Mouse (Mus musculus): ENCODE data around the gene Nxpe5.

- TF ChIP-seq POLR2AphosphoS2 (IDR thresholded peaks at IDR 0.05; ENCODE audit: insufficient read length, low read depth), result no peak
- no peak for TF ChIP-seq POLR2A (IDR thresholded peaks at IDR 0.05; ENCODE audit: insufficient read length, low read depth)
- TF ChIP-seq TCF3 (IDR thresholded peaks at IDR 0.05; ENCODE audit: insufficient read length, low read depth), result no peak
These were observed 2.3 kb downstream of the Nxpe5 start for GRCm38 (mm10) chr5:138228026-138228425.
